In the genomic region with DNA sequence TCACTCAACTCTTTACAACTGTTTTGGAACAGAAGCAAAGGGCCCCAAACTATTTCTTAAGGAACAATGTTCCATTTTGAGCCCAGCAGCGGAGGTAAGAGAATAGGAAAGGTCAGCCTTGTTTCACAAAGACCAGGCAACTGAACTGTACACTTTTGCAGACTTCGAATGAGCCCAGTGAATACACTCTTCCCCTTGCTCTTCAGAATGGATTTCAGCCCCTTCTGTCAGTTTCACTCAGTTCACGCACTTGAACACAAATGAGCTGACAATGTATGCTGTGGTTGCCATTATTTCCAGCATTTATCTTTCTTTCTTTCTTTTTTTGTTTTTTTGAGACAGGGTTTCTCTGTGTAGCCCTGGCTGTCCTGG, we compare ENCODE assay signal across 9 mouse cellular contexts. TPM values are rescaled to one million over a fixed set of nuclear protein-coding genes. Genes with fewer than 3 reads are reported as not detected.
A peak's percentile ranks its signal among the peaks of the same experiment; 100 is the strongest.
DNase-seq lines count a peak whose midpoint lies in the region; ATAC-seq and TF ChIP-seq lines count a peak whose summit lies in the region.
"Had no signal": no experiment of that assay in that cellular context is flagged by ENCODE, and none has a peak within 500 bp of the region (broad histone marks: within the 10 kb centered on the region; RNA-seq: fewer than 3 reads in every experiment).

No protein-coding gene starts in this region.

- no peak overlapping the region for H3K9ac ChIP-seq in heart, embryonic 15.5 days
- H3K9ac ChIP-seq in limb, embryonic 14.5 days (ENCODE audit: low read depth, low read length, severe bottlenecking) = no peak overlapping the region
- H3K9ac ChIP-seq: kidney, embryonic 15.5 days had no signal

- no peak overlapping the region for H3K4me3 ChIP-seq in heart, embryonic 15.5 days
- H3K4me3 ChIP-seq in megakaryocyte, embryonic 14.5 days (replicated peaks) = peak overlapping the region; percentile 84
- H3K4me3 ChIP-seq in limb, embryonic 14.5 days (replicated peaks; ENCODE audit: low read length) = no peak overlapping the region
- H3K4me3 ChIP-seq: kidney, embryonic 15.5 days had no signal

- peak overlapping the region; percentile 22; the same call in 1 of the 2 replicates for H3K4me2 ChIP-seq in heart, embryonic 15.5 days
- H3K4me2 ChIP-seq in limb, embryonic 14.5 days (replicated peaks; ENCODE audit: low read depth, low read length, severe bottlenecking) = no peak overlapping the region
- H3K4me2 ChIP-seq: kidney, embryonic 15.5 days had no signal

- TF ChIP-seq POLR2A in limb, embryonic 14.5 days (IDR thresholded peaks at IDR 0.05; ENCODE audit: borderline replicate concordance, extremely low read depth, insufficient read depth, insufficient read length) = no peak

- H3K27me3 ChIP-seq in heart, embryonic 15.5 days = no peaks in the 10 kb centered on the region
- H3K27me3 ChIP-seq in megakaryocyte, embryonic 14.5 days (replicated peaks) = peaks cover 4% of the 10 kb centered on the region
- H3K27me3 ChIP-seq in limb, embryonic 14.5 days (ENCODE audit: control insufficient read depth, insufficient read depth, low read length) = no peaks in the 10 kb centered on the region
- H3K27me3 ChIP-seq: kidney, embryonic 15.5 days had no signal

- H3K9me3 ChIP-seq in heart, embryonic 15.5 days (replicated peaks) = no peaks in the 10 kb centered on the region
- H3K9me3 ChIP-seq in megakaryocyte, embryonic 14.5 days = no peaks in the 10 kb centered on the region
- H3K9me3 ChIP-seq in limb, embryonic 14.5 days (ENCODE audit: control insufficient read depth, low read length) = no peaks in the 10 kb centered on the region
- H3K9me3 ChIP-seq: kidney, embryonic 15.5 days had no signal

- WGBS in heart, embryonic 15.5 days = 73% methylated on average over 3 of the region's 3 CpGs
- WGBS in limb, embryonic 14.5 days = 86% methylated on average over 3 of the region's 3 CpGs

- no peak for ATAC-seq in heart, embryonic 15.5 days (replicated peaks; ENCODE audit: insufficient number of reproducible peaks, insufficient read depth, low FRiP score, low read depth)
- ATAC-seq in megakaryocyte, adult 5-6 weeks (ENCODE audit: poor library complexity, severe bottlenecking) = no peak; the same call in 1 of the 2 replicates
- 0 out of 2 replicates have a peak, but pooled peaks have one; percentile 16 for ATAC-seq in limb, embryonic 14.5 days (ENCODE audit: low FRiP score, low read depth)
- ATAC-seq in inflammation-experienced regulatory T-cells, adult 6 months = no peak

- no peaks in the 10 kb centered on the region for H3K36me3 ChIP-seq in heart, embryonic 15.5 days
- no peaks in the 10 kb centered on the region for H3K36me3 ChIP-seq in megakaryocyte, embryonic 14.5 days (replicated peaks; ENCODE audit: low read length)
- no peaks in the 10 kb centered on the region for H3K36me3 ChIP-seq in limb, embryonic 14.5 days (ENCODE audit: control insufficient read depth, insufficient read depth, low read length)
- H3K36me3 ChIP-seq: kidney, embryonic 15.5 days had no signal

- no peak overlapping the region for H3K27ac ChIP-seq in heart, embryonic 15.5 days
- H3K27ac ChIP-seq in limb, embryonic 14.5 days (replicated peaks; ENCODE audit: low read depth, low read length) = no peak overlapping the region
- H3K27ac ChIP-seq: kidney, embryonic 15.5 days had no signal

- H3K4me1 ChIP-seq in heart, embryonic 15.5 days (replicated peaks) = peaks cover 24% of the 10 kb centered on the region
- H3K4me1 ChIP-seq in megakaryocyte, embryonic 14.5 days = peaks cover 25% of the 10 kb centered on the region
- no peaks in the 10 kb centered on the region for H3K4me1 ChIP-seq in limb, embryonic 14.5 days (ENCODE audit: control insufficient read depth, insufficient read depth, low read length)

- DNase-seq in heart, postnatal 4 days = no peak
- no peak for DNase-seq in limb, embryonic 14.5 days (ENCODE audit: low spot score)
- DNase-seq in yolk sac, embryonic 10.5 days (ENCODE audit: low spot score) = peak; percentile 5
- no peak for DNase-seq in adrenal gland, adult (ENCODE audit: inconsistent age in 2 of 2, low spot score in 1 of 2)

RNA-seq across cellular contexts. Expression of a gene that starts 34.0 kb away (rescaled TPM):
- 4.8 and 5.6 TPM in 2 replicates for polyA plus RNA-seq in heart, embryonic 15.5 days (2015; fragmentation: Nextera tagmentation; extraction: Ambion mirVana)
- 1 to 10 TPM; 4.2 to 4.6 TPM for total RNA-seq in heart, postnatal 4 days (2021)
- polyA plus RNA-seq in megakaryocyte, embryonic 14.5 days (2012; ENCODE audit: insufficient read depth, low replicate concordance) = 0.51 TPM in 1 of 2 replicates, not detected in the other
- 3.2 and 3.6 TPM in 2 replicates for total RNA-seq in megakaryocyte, adult 5-6 weeks (2015)
- 2.2 and 3.3 TPM in 2 replicates for total RNA-seq in megakaryocyte, adult 5-6 weeks (2017)
- 4.9 and 6.1 TPM in 2 replicates for polyA plus RNA-seq in limb, embryonic 14.5 days (2012; rRNA removed)
- 6.8 and 7.2 TPM in 2 replicates for polyA plus RNA-seq in limb, embryonic 14.5 days (2014; fragmentation: Nextera tagmentation; extraction: Ambion mirVana)
- polyA plus RNA-seq in inflammation-experienced regulatory T-cells, adult 6 months (2017; shearing (Covaris generic)) = 1 to 10 TPM; 1.5 to 1.9 (median 1.5) TPM
